Comparison of ENCODE assay signal across 23 mouse cellular contexts in genomic region chr2:28430846-28431245, GRCm38 (mm10). TPM values are rescaled to one million over a fixed set of nuclear protein-coding genes. Genes with fewer than 3 reads are reported as not detected.
"Had no signal": no experiment of that assay in that cellular context is flagged by ENCODE, and none has a peak within 500 bp of the region (broad histone marks: within the 10 kb centered on the region; RNA-seq: fewer than 3 reads in every experiment).

No protein-coding gene starts in this region.

- DNase-seq: kidney, adult 11 months; kidney, adult 8-10 months; kidney, postnatal 10 days; kidney, postnatal 36 days; layer of hippocampus, postnatal 36 days; left cerebral cortex, postnatal 4 days; liver, postnatal 0 days; lung, postnatal 4 days; midbrain, embryonic 14.5 days; right cerebral cortex, adult 18-20 months; right cerebral cortex, postnatal 14 days; right cerebral cortex, postnatal 4 days; thymus, adult 18-20 months; thymus, postnatal 36 days had no signal

- H3K4me3 ChIP-seq: intestine, embryonic 15.5 days; kidney, embryonic 15.5 days; limb, embryonic 12.5 days; limb, embryonic 15.5 days; neural tube, embryonic 12.5 days; neural tube, embryonic 15.5 days had no signal

- H3K4me2 ChIP-seq: intestine, embryonic 15.5 days; kidney, embryonic 15.5 days; limb, embryonic 12.5 days; limb, embryonic 15.5 days; liver, embryonic 11.5 days; midbrain, embryonic 11.5 days; neural tube, embryonic 12.5 days; neural tube, embryonic 15.5 days had no signal

- ATAC-seq: intestine, embryonic 15.5 days; liver, postnatal 0 days had no signal

- H3K36me3 ChIP-seq: intestine, embryonic 15.5 days; kidney, embryonic 15.5 days; limb, embryonic 12.5 days; limb, embryonic 15.5 days; neural tube, embryonic 12.5 days; neural tube, embryonic 15.5 days had no signal

- H3K9me3 ChIP-seq: intestine, embryonic 15.5 days; kidney, embryonic 15.5 days; limb, embryonic 12.5 days; limb, embryonic 15.5 days; neural tube, embryonic 12.5 days; neural tube, embryonic 15.5 days had no signal

- H3K27me3 ChIP-seq: intestine, embryonic 15.5 days; kidney, embryonic 15.5 days; limb, embryonic 12.5 days; limb, embryonic 15.5 days; neural tube, embryonic 12.5 days; neural tube, embryonic 15.5 days had no signal

- H3K27ac ChIP-seq: intestine, embryonic 15.5 days; kidney, embryonic 15.5 days; limb, embryonic 12.5 days; limb, embryonic 15.5 days; liver, embryonic 14.5 days; neural tube, embryonic 12.5 days; neural tube, embryonic 15.5 days had no signal

- H3K9ac ChIP-seq: intestine, embryonic 15.5 days; kidney, embryonic 15.5 days; limb, embryonic 12.5 days; limb, embryonic 15.5 days; liver, embryonic 14.5 days; liver, postnatal 0 days; neural tube, embryonic 12.5 days; neural tube, embryonic 15.5 days had no signal

RNA-seq across cellular contexts. Expression of gene 1700007K13Rik, which starts 35.3 kb away (rescaled TPM):
- polyA plus RNA-seq: intestine, embryonic 15.5 days; liver, embryonic 14.5 days; liver, postnatal 0 days had no signal
